Mouse (Mus musculus) midbrain, embryonic 11.5 days (tissue): ENCODE measurements around the gene Frem1. TPM values are rescaled to one million over a fixed set of nuclear protein-coding genes. Genes with fewer than 3 reads are reported as not detected.

ENCODE experiments used
- ATAC-seq: fragments of 200-750 bp; cut with Nextera tagmentation; 2 replicates; pipeline ENCODE4 v1.8.0; 2017; ENCODE audit warnings: moderate TSS enrichment, moderate library complexity; ENCODE audit not compliant: low FRiP score
- DNase-seq: peaks from one replicate; pipeline ENCODE4 v3.0.0; 2015; ENCODE audit warnings: low spot score; ENCODE audit errors: missing footprints
- H3K27ac ChIP-seq: fragments of 300-500 bp; sonication (generic); 2 replicates; pipeline ENCODE4 v1.5.1; 2014; ENCODE audit warnings: low read depth, low read length
- H3K27me3 ChIP-seq: fragments of 300-500 bp; sonication (generic); 2 replicates; pipeline ENCODE4 v1.6.1; 2014; ENCODE audit warnings: mild to moderate bottlenecking, low read length, moderate library complexity, mixed read lengths; ENCODE audit not compliant: control insufficient read depth, insufficient read depth
- H3K36me3 ChIP-seq: fragments of 300-500 bp; sonication (generic); 2 replicates; pipeline ENCODE4 v1.6.1; 2014; ENCODE audit warnings: mild to moderate bottlenecking, low read length, moderate library complexity, mixed read lengths; ENCODE audit not compliant: control insufficient read depth, insufficient read depth
- H3K4me1 ChIP-seq: fragments of 300-500 bp; sonication (generic); 2 replicates; pipeline ENCODE4 v1.6.1; 2014; ENCODE audit warnings: low read length; ENCODE audit not compliant: control insufficient read depth, insufficient read depth
- H3K4me2 ChIP-seq: fragments of 300-500 bp; sonication (generic); 2 replicates; pipeline ENCODE4 v1.6.1; 2014; ENCODE audit warnings: mild to moderate bottlenecking, moderate library complexity
- H3K4me3 ChIP-seq: fragments of 300-500 bp; sonication (generic); 2 replicates; pipeline ENCODE4 v1.5.1; 2014; ENCODE audit warnings: low read depth, low read length
- H3K9ac ChIP-seq: fragments of 300-500 bp; sonication (generic); 2 replicates; pipeline ENCODE4 v1.6.1; 2014; ENCODE audit warnings: low read length
- H3K9me3 ChIP-seq: fragments of 300-500 bp; sonication (generic); 2 replicates; pipeline ENCODE4 v1.6.1; 2016; ENCODE audit warnings: low read length; ENCODE audit not compliant: control insufficient read depth
- WGBS: fragments of 180-500 bp; shearing (Covaris S2); extraction: QIAGEN DNeasy Blood & Tissue Kit; methylation state at CpG from one replicate; pipeline ENCODE4 v1.1.7; 2014; 5-methylcytosine and 5-hydroxymethylcytosine counted together
- polyA plus RNA-seq: library from polyadenylated mRNA; unstranded; fragments of >200 nt; fragmentation: Nextera tagmentation; extraction: Ambion mirVana; gene quantifications from 2 replicates; pipeline ENCODE4 v1.2.1, GENCODE M21; 2014

Gene Frem1
- polyA plus RNA-seq, 1 experiment from 2014 or later, result 8.2 TPM

- H3K4me3 ChIP-seq, result no peak overlapping the region
- peak; percentile 12 for DNase-seq
Observed at GRCm38 (mm10) chr4:82875532-82875931, 176.6 kb downstream of the Frem1 start.

GRCm38 (mm10) chr4:82874791-82875190 is 177.3 kb downstream of the Frem1 start:
- H3K9ac ChIP-seq, result no peak overlapping the region
- H3K4me1 ChIP-seq, result peaks cover 3% of the 10 kb centered on the region; the same call in 1 of the 2 replicates
- H3K36me3 ChIP-seq, result no peaks in the 10 kb centered on the region
- no peak overlapping the region for H3K27ac ChIP-seq
- no peak overlapping the region for H3K4me3 ChIP-seq
- 71% methylated on average over 4 of the region's 4 CpGs for WGBS
- ATAC-seq, result no peak
- no peak overlapping the region for H3K4me2 ChIP-seq
- H3K9me3 ChIP-seq, result no peaks in the 10 kb centered on the region
- DNase-seq, result peak; percentile 45
- no peaks in the 10 kb centered on the region for H3K27me3 ChIP-seq

More at GRCm38 (mm10) chr4:82875532-82875931, 176.6 kb downstream of the Frem1 start:
- H3K9ac ChIP-seq, result no peak overlapping the region
- no peak overlapping the region for H3K4me2 ChIP-seq
- no peaks in the 10 kb centered on the region for H3K36me3 ChIP-seq
- H3K27me3 ChIP-seq, result no peaks in the 10 kb centered on the region
- H3K27ac ChIP-seq, result no peak overlapping the region
- WGBS, result 78% methylated on average over 4 of the region's 4 CpGs
- ATAC-seq, result no peak
- H3K4me1 ChIP-seq, result peaks cover 3% of the 10 kb centered on the region; the same call in 1 of the 2 replicates
- H3K9me3 ChIP-seq, result no peaks in the 10 kb centered on the region

GRCm38 (mm10) chr4:82872548-82872947 is 179.6 kb downstream of the Frem1 start:
- DNase-seq (peak; percentile 57), ATAC-seq (no peak)
- Histone ChIP-seq H3K36me3 (no peaks in the 10 kb centered on the region), H3K4me2 (no peak overlapping the region), H3K9me3 (no peaks in the 10 kb centered on the region), H3K4me1 (peaks cover 3% of the 10 kb centered on the region; the same call in 1 of the 2 replicates), H3K27me3 (no peaks in the 10 kb centered on the region), H3K27ac (no peak overlapping the region), H3K4me3 (no peak overlapping the region), H3K9ac (no peak overlapping the region)
- WGBS, result 79% methylated on average over 4 of the region's 4 CpGs

GRCm38 (mm10) chr4:82872121-82872520 is 180.0 kb downstream of the Frem1 start:
- ATAC-seq (no peak), DNase-seq (peak; percentile 53)
- Histone ChIP-seq H3K9ac (no peak overlapping the region), H3K36me3 (no peaks in the 10 kb centered on the region), H3K4me1 (peaks cover 3% of the 10 kb centered on the region; the same call in 1 of the 2 replicates), H3K27me3 (no peaks in the 10 kb centered on the region), H3K9me3 (no peaks in the 10 kb centered on the region), H3K4me2 (no peak overlapping the region), H3K4me3 (no peak overlapping the region), H3K27ac (no peak overlapping the region)
- 34% methylated on average over 6 of the region's 6 CpGs for WGBS

- no peak for ATAC-seq
- WGBS, result 86% methylated on average over 6 of the region's 6 CpGs
Observed at GRCm38 (mm10) chr4:82870931-82871330, 181.2 kb downstream of the Frem1 start.

GRCm38 (mm10) chr4:82867731-82868445 is 184.3 kb downstream of the Frem1 start:
- H3K27ac ChIP-seq, result no peak overlapping the region
- WGBS, result 83% methylated on average over 5 of the region's 5 CpGs
- H3K9ac ChIP-seq, result no peak overlapping the region
- no peak overlapping the region for H3K4me3 ChIP-seq
- peak; percentile 68 for DNase-seq
- no peaks in the 10 kb centered on the region for H3K9me3 ChIP-seq
- H3K36me3 ChIP-seq, result no peaks in the 10 kb centered on the region
- ATAC-seq, result no peak
- peaks cover 3% of the 10 kb centered on the region; the same call in 1 of the 2 replicates for H3K4me1 ChIP-seq
- no peaks in the 10 kb centered on the region for H3K27me3 ChIP-seq
- H3K4me2 ChIP-seq, result no peak overlapping the region

More at GRCm38 (mm10) chr4:82870931-82871330, 181.2 kb downstream of the Frem1 start:
- Histone ChIP-seq H3K4me1 (peaks cover 3% of the 10 kb centered on the region; the same call in 1 of the 2 replicates), H3K27me3 (no peaks in the 10 kb centered on the region), H3K9me3 (no peaks in the 10 kb centered on the region), H3K36me3 (no peaks in the 10 kb centered on the region), H3K4me2 (no peak overlapping the region), H3K4me3 (no peak overlapping the region), H3K9ac (no peak overlapping the region), H3K27ac (no peak overlapping the region)
- DNase-seq, result peak; percentile 17

- H3K4me2 ChIP-seq, result no peak overlapping the region
- WGBS, result 41% methylated on average over 4 of the region's 4 CpGs
- peak; percentile 45 for DNase-seq
- H3K4me3 ChIP-seq, result no peak overlapping the region
- H3K27ac ChIP-seq, result no peak overlapping the region
- no peak overlapping the region for H3K9ac ChIP-seq
- H3K9me3 ChIP-seq, result no peaks in the 10 kb centered on the region
- no peaks in the 10 kb centered on the region for H3K36me3 ChIP-seq
- H3K4me1 ChIP-seq, result peaks cover 1% of the 10 kb centered on the region; the same call in 1 of the 2 replicates
- H3K27me3 ChIP-seq, result no peaks in the 10 kb centered on the region
- no peak for ATAC-seq
Observed at GRCm38 (mm10) chr4:82867111-82867510, 185.0 kb downstream of the Frem1 start.

GRCm38 (mm10) chr4:82864974-82865699 is 187.0 kb downstream of the Frem1 start:
- 76% methylated on average over 8 of the region's 8 CpGs for WGBS
- peak; percentile 59 for DNase-seq

GRCm38 (mm10) chr4:82863316-82863715 is 188.8 kb downstream of the Frem1 start:
- Histone ChIP-seq H3K9ac (no peak overlapping the region), H3K27me3 (no peaks in the 10 kb centered on the region), H3K4me2 (no peak overlapping the region), H3K27ac (no peak overlapping the region), H3K4me3 (no peak overlapping the region), H3K4me1 (peaks cover 4% of the 10 kb centered on the region), H3K36me3 (no peaks in the 10 kb centered on the region), H3K9me3 (no peaks in the 10 kb centered on the region)
- ATAC-seq, result no peak
- DNase-seq, result peak; percentile 33
- 86% methylated on average over 8 of the region's 8 CpGs for WGBS

More at GRCm38 (mm10) chr4:82864974-82865699, 187.0 kb downstream of the Frem1 start:
- Histone ChIP-seq H3K9me3 (no peaks in the 10 kb centered on the region), H3K36me3 (no peaks in the 10 kb centered on the region), H3K4me1 (no peaks in the 10 kb centered on the region), H3K27me3 (no peaks in the 10 kb centered on the region), H3K27ac (no peak overlapping the region), H3K9ac (no peak overlapping the region), H3K4me2 (no peak overlapping the region), H3K4me3 (no peak overlapping the region)
- ATAC-seq, result no peak
